Mouse (Mus musculus) G1E (cell line): ENCODE results near the gene Gpr39.

ENCODE experiments used
- CTCF ChIP-seq: IDR thresholded peaks from 2 replicates; pipeline ENCODE4 v1.5.1; 2012; ENCODE audit warnings: low read depth, low read length, inconsistent platforms, mixed read lengths
- GATA1 ChIP-seq: IDR thresholded peaks from 2 replicates; pipeline ENCODE4 v1.6.1; 2012; ENCODE audit warnings: borderline replicate concordance, low read length, inconsistent platforms, mixed read lengths
- POLR2AphosphoS5 ChIP-seq: IDR thresholded peaks from 2 replicates; pipeline ENCODE4 v1.6.1; 2012; ENCODE audit warnings: low read depth, low read length, inconsistent platforms; ENCODE audit not compliant: insufficient replicate concordance
- TAL1 ChIP-seq: conservative IDR thresholded peaks from 2 replicates; pipeline ENCODE4 v1.6.1; 2012; ENCODE audit warnings: low read depth, low read length, inconsistent platforms, mixed read lengths

GRCm38 (mm10) chr1:125701773-125702172 lies 25.0 kb downstream of the Gpr39 start:
- TF ChIP-seq CTCF (no peak), POLR2AphosphoS5 (no peak), GATA1 (no peak), TAL1 (no peak)
